Mouse (Mus musculus): ENCODE data around the gene Cdk5.

DNA sequence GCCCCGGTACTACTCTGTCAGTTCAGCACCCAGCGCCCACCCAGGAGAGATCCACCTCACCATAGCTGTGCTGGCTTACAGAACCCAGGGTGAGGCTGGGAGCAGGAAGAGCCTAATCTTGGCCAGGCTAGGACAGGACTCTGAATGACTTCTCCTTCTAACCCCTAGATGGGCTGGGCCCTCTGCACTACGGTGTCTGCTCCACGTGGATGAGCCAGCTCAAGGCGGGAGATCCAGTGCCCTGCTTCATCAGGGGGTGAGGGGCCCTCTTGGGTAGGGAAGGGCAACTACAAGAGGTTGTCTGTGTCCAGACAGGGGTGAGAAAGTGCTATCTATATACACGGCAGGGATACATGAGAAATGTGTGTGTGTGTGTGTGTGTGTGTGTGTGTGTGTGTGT is 41.8 kb downstream of the Cdk5 start:
- TF ChIP-seq CTCF (IDR thresholded peaks at IDR 0.05; ENCODE audit: low read depth) (no peak), EP300 (IDR thresholded peaks at IDR 0.05; ENCODE audit: low read depth) (no peak)

Measured in liver, postnatal 0 days (tissue).